Mouse (Mus musculus): ENCODE measurements around the gene Slc35b3. TPM values are rescaled to one million over a fixed set of nuclear protein-coding genes. Genes with fewer than 3 reads are reported as not detected.

Slc35b3 gene
- polyA plus RNA-seq (2016; fragmentation: Nextera tagmentation; extraction: Ambion mirVana) = 23.6 and 27.3 TPM in 2 replicates

DNA sequence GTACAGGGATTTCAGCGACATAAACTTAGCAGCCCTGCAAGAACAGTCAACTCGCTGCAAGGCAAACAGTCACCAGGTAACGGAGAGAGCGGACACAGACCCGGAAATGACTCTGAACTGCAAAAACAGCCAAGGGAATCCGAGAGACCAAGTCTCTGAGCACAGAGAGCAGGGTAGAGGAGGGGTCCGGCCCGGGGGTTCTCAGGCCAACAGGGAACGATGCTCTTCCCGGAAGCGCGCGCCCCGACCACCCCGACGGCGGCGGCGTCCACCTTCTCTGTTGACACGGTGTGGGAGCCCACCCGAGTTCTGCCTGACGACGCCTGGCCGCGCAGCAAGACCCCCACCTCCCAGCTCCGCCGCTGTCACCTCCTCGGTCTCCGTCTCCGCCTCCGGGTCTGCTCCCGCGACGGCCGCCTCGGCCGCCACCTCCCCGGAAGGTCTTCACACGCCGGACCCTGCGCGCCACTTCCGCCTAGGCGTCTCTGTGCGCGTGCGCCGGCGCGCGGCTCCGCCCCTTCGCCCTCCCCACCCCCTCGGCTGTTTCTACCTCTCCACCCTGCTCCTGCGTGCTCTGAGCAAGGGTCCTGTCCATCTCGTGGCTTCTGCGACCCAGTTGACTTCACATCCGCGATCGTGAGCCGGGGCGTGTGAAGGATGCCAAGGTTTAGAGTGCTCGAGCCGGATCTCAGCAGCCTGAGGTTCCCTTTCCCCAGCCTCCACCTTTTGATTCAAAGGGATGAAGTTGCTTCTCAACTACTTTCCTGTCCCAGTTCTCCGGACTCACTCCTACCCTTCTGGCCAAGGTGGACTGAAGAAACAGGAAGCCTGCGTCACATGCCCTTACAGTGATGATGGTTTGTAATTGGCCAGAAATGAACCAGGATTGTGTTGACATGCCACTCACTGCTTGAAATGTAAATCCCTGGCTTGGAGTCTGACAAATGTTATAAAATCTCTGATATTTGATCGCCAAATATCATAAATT, at the start of gene Slc35b3:
Gene Slc35b3, minus strand, starts transcription at position 813 of the 988 bp plus-strand sequence.
- WGBS = 2% methylated on average over 65 of the region's 67 CpGs
- H3K27ac ChIP-seq = peak within 1 kb of the TSS; percentile 89

DNA sequence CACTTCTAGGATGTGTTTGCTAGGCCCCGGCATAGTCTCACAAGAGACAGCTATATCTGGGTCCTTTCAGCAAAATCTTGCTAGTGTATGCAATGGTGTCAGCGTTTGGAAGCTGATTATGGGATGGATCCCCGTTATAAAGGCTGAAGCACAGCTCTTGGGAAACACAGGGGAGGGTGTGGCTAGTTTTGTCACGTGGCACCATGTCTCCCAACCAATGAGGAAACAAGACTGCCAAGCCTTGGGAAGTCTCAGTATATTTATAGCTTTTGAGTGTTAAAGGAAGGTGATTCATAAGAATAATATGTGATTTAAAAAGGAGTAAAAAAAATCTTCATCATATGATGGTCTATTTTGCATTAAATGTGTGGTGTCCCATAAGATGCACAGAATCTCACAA, 49.6 kb upstream of the Slc35b3 start:
- 76% methylated on average over 4 of the region's 4 CpGs for WGBS
- Histone ChIP-seq H3K4me1 (peaks cover 6% of the 10 kb centered on the region), H3K9me3 (no peaks in the 10 kb centered on the region), H3K4me3 (no peak overlapping the region), H3K27ac (no peak overlapping the region), H3K36me3 (replicated peaks) (no peaks in the 10 kb centered on the region), H3K27me3 (ENCODE audit: poor library complexity, severe bottlenecking) (no peaks in the 10 kb centered on the region)
- DNase-seq (ENCODE audit: extremely low spot score, low spot score) = no peak

More for the DNA sequence above, at the start of gene Slc35b3:
- peak; percentile 84 for DNase-seq (ENCODE audit: extremely low spot score, low spot score)
- H3K9me3 ChIP-seq = no peaks in the 10 kb centered on the region
- no peaks in the 10 kb centered on the region for H3K27me3 ChIP-seq (ENCODE audit: poor library complexity, severe bottlenecking)
- H3K36me3 ChIP-seq (replicated peaks) = no peaks in the 10 kb centered on the region; the same call in 1 of the 2 replicates
- peaks cover 19% of the 10 kb centered on the region for H3K4me1 ChIP-seq
- peak within 1 kb of the TSS; percentile 84 for H3K4me3 ChIP-seq

DNA sequence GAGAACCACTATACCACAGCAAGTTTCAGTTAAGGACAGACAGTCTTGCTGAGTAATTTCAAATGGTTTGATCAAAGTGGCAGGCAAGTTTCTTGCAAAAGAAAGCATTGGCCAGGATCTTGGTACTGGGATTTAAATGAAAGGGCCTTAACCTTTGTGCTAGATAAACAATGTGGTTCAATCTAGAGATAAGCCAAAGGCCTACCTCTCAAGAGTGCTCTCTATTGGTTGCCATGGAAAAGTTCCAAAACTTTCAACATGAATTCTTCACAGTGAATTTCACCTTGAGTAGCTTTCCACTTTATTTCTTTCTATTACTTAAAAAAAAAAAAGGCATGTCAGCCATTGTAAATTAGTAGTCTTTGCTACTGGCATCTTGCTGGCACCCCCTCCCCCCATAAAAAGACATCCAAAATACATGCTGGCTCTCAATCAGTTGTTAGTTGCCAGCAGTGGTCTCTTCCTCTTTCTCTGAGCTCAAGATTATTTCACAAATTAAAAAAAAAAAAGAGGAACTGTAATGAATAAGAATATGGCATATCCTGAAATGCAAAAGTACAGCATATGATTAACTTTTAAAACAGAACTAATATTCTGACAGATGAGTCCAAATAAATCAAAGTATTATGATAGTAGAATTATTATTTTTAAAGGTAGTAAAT, 42.6 kb upstream of the Slc35b3 start:
- no peak for DNase-seq (ENCODE audit: extremely low spot score, low spot score)
- Histone ChIP-seq H3K9me3 (no peaks in the 10 kb centered on the region), H3K4me1 (no peaks in the 10 kb centered on the region), H3K36me3 (replicated peaks) (no peaks in the 10 kb centered on the region), H3K27me3 (ENCODE audit: poor library complexity, severe bottlenecking) (no peaks in the 10 kb centered on the region), H3K27ac (no peak overlapping the region), H3K4me3 (no peak overlapping the region)

DNA sequence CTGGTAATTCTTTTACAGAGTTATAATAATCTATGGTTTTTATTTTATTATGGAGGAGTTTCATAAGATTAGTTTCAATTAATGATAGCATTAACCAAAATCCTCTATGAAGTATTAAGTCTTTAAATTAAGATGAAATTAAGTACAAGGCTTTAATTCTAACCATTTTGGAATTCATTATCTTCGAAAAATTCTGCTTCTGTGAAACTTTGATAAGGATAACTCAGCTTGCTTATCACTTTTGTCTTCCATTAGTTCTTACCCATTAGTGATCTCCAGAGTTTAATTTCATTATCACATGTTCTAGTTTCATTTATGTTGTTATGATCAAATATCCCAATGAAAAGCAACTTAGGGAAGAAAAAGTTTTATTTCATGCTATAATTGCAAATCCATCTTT, 41.7 kb upstream of the Slc35b3 start:
- Histone ChIP-seq H3K36me3 (replicated peaks) (no peaks in the 10 kb centered on the region), H3K4me1 (no peaks in the 10 kb centered on the region), H3K27ac (no peak overlapping the region), H3K9me3 (no peaks in the 10 kb centered on the region), H3K27me3 (ENCODE audit: poor library complexity, severe bottlenecking) (no peaks in the 10 kb centered on the region), H3K4me3 (no peak overlapping the region)
- WGBS = 72% methylated on average over 1 of the region's 1 CpGs
- DNase-seq (ENCODE audit: extremely low spot score, low spot score) = no peak

DNA sequence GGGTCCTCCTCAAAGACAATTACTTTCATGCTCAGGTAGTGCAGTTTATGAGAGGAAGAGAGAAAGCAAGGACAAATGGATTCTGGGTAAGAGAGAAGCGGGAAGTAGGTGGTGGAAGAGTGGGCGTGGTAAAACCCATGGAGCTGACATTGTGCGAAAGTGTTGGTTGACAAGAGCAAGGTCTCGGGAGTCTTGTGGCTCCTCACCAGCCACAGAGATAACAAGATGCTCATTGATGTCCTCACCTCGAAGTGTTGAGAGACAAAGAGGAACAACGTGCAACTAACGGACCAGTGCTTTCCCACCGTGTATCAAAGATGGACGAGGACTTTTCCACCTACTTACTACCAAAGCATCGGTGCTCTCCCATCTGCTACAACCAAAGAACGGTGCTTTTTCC, 40.8 kb upstream of the Slc35b3 start:
- H3K9me3 ChIP-seq = no peaks in the 10 kb centered on the region
- H3K4me3 ChIP-seq = no peak overlapping the region
- H3K36me3 ChIP-seq (replicated peaks) = no peaks in the 10 kb centered on the region
- no peaks in the 10 kb centered on the region for H3K4me1 ChIP-seq
- H3K27me3 ChIP-seq (ENCODE audit: poor library complexity, severe bottlenecking) = no peaks in the 10 kb centered on the region
- H3K27ac ChIP-seq = no peak overlapping the region
- 94% methylated on average over 11 of the region's 11 CpGs for WGBS
- no peak for DNase-seq (ENCODE audit: extremely low spot score, low spot score)

DNA sequence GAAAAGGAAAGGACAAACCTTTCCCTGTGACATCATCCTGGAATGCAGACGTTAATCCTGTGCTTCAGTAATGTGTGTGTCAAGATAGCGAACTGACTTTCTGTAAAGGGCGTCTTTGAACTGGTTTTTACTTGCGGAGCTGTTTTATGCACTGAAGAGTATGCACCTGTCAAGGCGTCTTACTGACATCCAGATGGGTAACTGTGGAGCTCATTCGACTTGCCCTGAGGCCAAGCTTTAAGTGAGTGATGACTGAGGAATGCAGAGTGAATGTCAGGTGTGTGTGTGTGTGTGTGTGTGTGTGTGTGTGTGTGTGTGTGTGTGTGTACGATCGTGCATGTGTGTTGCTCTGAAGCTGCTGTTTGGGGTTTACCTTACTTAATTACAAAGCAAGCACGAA, 38.3 kb upstream of the Slc35b3 start:
- WGBS = 75% methylated on average over 9 of the region's 9 CpGs
- Histone ChIP-seq H3K27me3 (ENCODE audit: poor library complexity, severe bottlenecking) (no peaks in the 10 kb centered on the region), H3K4me1 (no peaks in the 10 kb centered on the region), H3K4me3 (no peak overlapping the region), H3K27ac (no peak overlapping the region), H3K36me3 (replicated peaks) (no peaks in the 10 kb centered on the region), H3K9me3 (no peaks in the 10 kb centered on the region)
- no peak for DNase-seq (ENCODE audit: extremely low spot score, low spot score)

DNA sequence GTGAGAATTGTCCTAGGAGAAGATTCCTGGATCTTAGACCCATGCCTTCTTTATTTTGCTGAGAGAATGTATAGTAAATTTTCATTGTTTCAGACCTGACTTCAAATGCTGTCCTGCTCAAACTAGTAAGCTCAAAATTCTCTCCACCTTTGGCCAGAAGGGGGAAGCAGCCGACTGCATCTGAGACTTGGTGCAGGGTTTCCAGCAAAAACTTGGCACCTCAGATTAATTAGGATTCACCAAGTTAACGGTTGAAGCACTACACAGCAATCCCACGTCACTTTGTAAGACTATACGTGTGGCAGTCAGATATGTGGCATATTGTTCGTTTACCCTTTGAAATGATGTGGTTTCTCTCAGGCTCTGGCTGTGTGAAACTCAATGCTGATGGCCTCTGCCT, 31.9 kb upstream of the Slc35b3 start:
- Histone ChIP-seq H3K27ac (no peak overlapping the region), H3K27me3 (ENCODE audit: poor library complexity, severe bottlenecking) (no peaks in the 10 kb centered on the region), H3K4me1 (no peaks in the 10 kb centered on the region), H3K36me3 (replicated peaks) (no peaks in the 10 kb centered on the region), H3K9me3 (no peaks in the 10 kb centered on the region), H3K4me3 (no peak overlapping the region)
- 33% methylated on average over 5 of the region's 5 CpGs for WGBS
- no peak for DNase-seq (ENCODE audit: extremely low spot score, low spot score)

DNA sequence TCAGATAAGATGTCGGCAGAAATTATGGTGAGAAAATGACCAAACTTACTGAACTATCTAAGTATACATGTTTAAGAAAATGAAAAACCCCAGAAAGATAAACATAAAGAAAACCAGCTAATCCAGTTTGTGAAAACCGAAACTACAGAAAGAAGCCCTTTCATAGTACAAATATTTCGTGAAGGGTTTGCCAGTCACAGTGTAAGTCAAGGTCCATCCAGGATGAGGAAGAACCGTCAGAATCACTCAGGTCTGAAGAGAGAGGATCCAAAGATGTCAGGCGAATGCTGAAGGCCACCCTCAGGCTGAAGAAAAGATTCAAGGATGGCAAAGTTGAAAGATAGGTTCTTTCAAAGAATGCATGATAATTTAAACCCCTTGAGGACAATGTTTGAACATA, 23.1 kb upstream of the Slc35b3 start:
- H3K27me3 ChIP-seq (ENCODE audit: poor library complexity, severe bottlenecking) = no peaks in the 10 kb centered on the region
- H3K36me3 ChIP-seq (replicated peaks) = no peaks in the 10 kb centered on the region
- H3K27ac ChIP-seq = no peak overlapping the region
- 90% methylated on average over 5 of the region's 5 CpGs for WGBS
- no peak overlapping the region for H3K4me3 ChIP-seq
- DNase-seq (ENCODE audit: extremely low spot score, low spot score) = no peak
- H3K9me3 ChIP-seq = no peaks in the 10 kb centered on the region
- H3K4me1 ChIP-seq = no peaks in the 10 kb centered on the region

DNA sequence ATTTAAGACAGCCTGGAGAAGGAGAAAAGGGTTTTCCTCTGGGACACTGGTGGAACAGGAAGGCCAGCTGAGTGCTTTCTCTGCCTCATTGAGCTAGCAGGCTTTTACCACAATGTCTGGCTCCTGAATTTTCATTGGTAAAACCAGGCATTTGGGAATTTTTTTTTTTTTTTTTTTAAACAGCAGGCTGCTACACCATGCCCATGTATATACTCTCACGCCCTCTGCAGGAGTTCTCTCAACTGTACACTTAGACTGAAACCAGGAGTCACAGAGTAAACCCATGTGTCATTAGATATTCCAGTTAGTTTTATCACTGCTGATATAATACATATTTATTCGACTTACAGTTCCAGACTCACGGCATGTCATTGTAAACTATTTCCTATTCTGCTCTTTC, 20.2 kb upstream of the Slc35b3 start:
- Histone ChIP-seq H3K4me3 (no peak overlapping the region), H3K4me1 (no peaks in the 10 kb centered on the region), H3K36me3 (replicated peaks) (no peaks in the 10 kb centered on the region), H3K27me3 (ENCODE audit: poor library complexity, severe bottlenecking) (no peaks in the 10 kb centered on the region), H3K27ac (no peak overlapping the region), H3K9me3 (no peaks in the 10 kb centered on the region)
- WGBS = 81% methylated on average over 3 of the region's 3 CpGs
- DNase-seq (ENCODE audit: extremely low spot score, low spot score) = no peak

DNA sequence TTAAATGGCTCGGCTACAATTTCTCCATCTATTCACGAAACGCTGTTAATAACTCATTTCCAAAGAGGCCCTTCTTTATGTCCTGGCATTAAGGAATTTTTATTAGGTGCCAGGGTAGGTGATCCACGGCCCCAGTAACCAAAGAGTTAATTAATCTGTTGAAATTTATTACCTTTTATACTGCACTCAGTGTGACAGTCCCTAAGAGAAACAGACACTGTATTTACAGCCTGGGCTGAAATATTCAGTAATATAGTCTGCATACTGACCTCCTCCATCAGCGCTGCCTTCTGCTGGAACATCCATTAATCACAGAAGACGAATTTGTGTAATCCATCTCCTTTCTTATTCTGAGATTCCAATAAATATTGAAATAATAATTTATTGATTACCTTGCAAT, 16.3 kb upstream of the Slc35b3 start:
- Histone ChIP-seq H3K27ac (no peak overlapping the region), H3K4me1 (peaks cover 12% of the 10 kb centered on the region), H3K4me3 (no peak overlapping the region), H3K9me3 (no peaks in the 10 kb centered on the region), H3K27me3 (ENCODE audit: poor library complexity, severe bottlenecking) (no peaks in the 10 kb centered on the region), H3K36me3 (replicated peaks) (no peaks in the 10 kb centered on the region)
- WGBS = 87% methylated on average over 6 of the region's 6 CpGs
- DNase-seq (ENCODE audit: extremely low spot score, low spot score) = no peak

DNA sequence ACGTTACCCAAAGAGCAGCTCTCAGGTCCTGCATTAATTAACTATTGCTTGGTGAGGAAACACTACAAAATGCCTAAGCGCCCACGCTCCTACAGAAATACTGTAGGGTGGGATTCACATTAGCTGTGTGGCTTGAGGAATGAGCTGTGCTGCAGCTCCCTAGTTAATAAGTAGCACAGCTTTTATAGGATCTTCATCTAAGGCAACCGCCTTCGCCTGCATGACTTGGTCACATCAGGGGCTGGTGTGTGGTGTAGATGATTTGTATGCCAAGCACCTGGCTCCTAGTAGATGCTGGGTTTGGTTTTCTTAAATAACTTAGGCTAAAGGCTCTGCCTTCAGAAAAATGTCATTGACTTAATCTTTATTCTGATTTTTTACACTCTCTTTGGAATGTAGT, 15.2 kb upstream of the Slc35b3 start:
- WGBS = 93% methylated on average over 5 of the region's 5 CpGs
- H3K9me3 ChIP-seq = no peaks in the 10 kb centered on the region
- peaks cover 12% of the 10 kb centered on the region for H3K4me1 ChIP-seq

DNA sequence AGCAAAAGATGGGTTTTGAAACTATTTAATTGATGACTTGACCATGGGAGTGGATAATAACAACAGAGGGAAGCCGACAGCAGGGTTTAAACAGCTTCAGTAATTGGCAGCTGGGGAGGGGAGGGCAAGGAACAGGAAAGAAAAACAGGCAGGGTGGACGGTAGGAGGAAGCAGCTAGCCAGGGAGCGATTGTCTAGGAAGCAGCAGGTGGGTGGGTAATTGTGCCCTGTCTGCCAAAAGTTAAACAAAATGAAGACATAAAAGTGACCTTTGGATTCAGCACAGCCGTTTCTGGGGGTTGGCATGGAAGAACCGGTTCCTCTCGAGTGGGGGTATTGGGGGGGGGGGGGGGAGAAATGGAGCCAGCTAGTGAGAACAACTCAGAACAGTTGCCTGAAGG, 11.9 kb upstream of the Slc35b3 start:
- Histone ChIP-seq H3K4me3 (no peak overlapping the region), H3K27me3 (ENCODE audit: poor library complexity, severe bottlenecking) (no peaks in the 10 kb centered on the region), H3K4me1 (peaks cover 12% of the 10 kb centered on the region), H3K36me3 (replicated peaks) (no peaks in the 10 kb centered on the region), H3K9me3 (no peaks in the 10 kb centered on the region), H3K27ac (no peak overlapping the region)
- 18% methylated on average over 6 of the region's 6 CpGs for WGBS
- DNase-seq (ENCODE audit: extremely low spot score, low spot score) = peak; percentile 16

More for the DNA sequence above, 15.2 kb upstream of the Slc35b3 start:
- Histone ChIP-seq H3K27ac (no peak overlapping the region), H3K27me3 (ENCODE audit: poor library complexity, severe bottlenecking) (no peaks in the 10 kb centered on the region), H3K36me3 (replicated peaks) (no peaks in the 10 kb centered on the region), H3K4me3 (no peak overlapping the region)
- no peak for DNase-seq (ENCODE audit: extremely low spot score, low spot score)

DNA sequence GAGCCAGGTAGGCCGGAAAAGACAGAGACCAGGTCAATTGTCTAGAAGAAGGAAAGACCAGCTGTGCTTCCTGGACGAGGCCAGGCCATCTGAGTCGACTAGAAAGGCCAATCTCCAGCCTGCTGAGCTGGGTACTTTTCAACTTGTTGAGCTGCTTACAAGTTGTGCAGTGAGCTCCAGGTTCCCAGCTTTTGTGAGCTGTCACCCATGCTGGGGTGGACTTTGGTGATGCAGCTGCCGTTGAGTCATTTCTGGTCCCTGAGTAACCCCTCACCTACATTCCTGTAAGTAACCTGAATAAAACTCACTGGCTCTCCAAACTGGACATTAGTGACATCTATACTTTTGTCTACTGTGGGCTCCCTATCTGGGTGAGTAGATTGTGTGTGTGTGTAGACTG, 10.4 kb upstream of the Slc35b3 start:
- no peak overlapping the region for H3K27ac ChIP-seq
- H3K36me3 ChIP-seq (replicated peaks) = no peaks in the 10 kb centered on the region
- no peaks in the 10 kb centered on the region for H3K27me3 ChIP-seq (ENCODE audit: poor library complexity, severe bottlenecking)
- H3K9me3 ChIP-seq = no peaks in the 10 kb centered on the region
- 80% methylated on average over 4 of the region's 4 CpGs for WGBS
- no peak overlapping the region for H3K4me3 ChIP-seq
- DNase-seq (ENCODE audit: extremely low spot score, low spot score) = no peak
- H3K4me1 ChIP-seq = peaks cover 12% of the 10 kb centered on the region
